Mouse (Mus musculus): Measurements from ENCODE around the gene Actr1a. TPM values are rescaled to one million over a fixed set of nuclear protein-coding genes. Genes with fewer than 3 reads are reported as not detected.
A peak's percentile ranks its signal among the peaks of the same experiment; 100 is the strongest.

The Actr1a gene
- polyA plus RNA-seq, 1 experiment from 2014 or later, result 149 TPM

DNA sequence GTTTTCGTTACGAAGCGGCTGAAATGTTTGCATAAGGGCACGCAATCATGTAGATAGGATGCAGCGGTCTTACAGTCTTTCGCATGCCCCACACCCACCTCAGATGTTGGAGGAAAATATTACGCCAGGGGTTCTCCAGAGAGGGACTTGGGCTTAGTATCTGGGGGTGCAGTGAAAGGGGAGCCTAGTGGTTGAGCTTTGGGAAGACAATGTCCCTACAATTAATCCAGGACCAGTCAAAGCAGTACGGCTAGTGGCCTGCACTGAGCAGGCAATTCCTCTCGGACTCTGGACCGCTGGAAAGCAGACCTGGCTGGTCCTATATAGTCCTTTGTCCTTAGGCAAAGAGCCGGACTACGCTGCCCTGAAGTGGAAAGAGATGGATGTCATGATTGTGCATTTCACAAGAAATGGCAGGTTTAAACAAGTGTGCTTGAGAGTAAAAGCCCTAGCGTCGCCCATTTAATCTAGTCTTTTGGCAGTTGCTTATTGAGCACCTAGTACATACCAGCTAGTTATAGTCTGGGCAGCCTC is 68.0 kb downstream of the Actr1a start:
- H3K4me3 ChIP-seq (ENCODE audit: low read depth, low read length), result peak overlapping the region; percentile 74
- H3K4me2 ChIP-seq, result peak overlapping the region; percentile 100
- peaks cover 49% of the 10 kb centered on the region for H3K27me3 ChIP-seq (ENCODE audit: insufficient read depth, low read length)
- H3K27ac ChIP-seq (ENCODE audit: low read depth), result no peak overlapping the region; the same call in 1 of the 2 replicates
- ATAC-seq (ENCODE audit: insufficient read depth) (no peak), DNase-seq (no peak)
- 29% methylated on average over 14 of the region's 14 CpGs for WGBS
- TF ChIP-seq CTCF (IDR thresholded peaks at IDR 0.05; ENCODE audit: low read depth), result no peak
- H3K4me1 ChIP-seq (ENCODE audit: insufficient read depth), result peaks cover 17% of the 10 kb centered on the region
- peak overlapping the region; percentile 62; the same call in 1 of the 2 replicates for H3K9ac ChIP-seq
- H3K9me3 ChIP-seq (ENCODE audit: low read depth, low read length), result no peaks in the 10 kb centered on the region
- H3K36me3 ChIP-seq (ENCODE audit: insufficient read depth), result peaks cover 20% of the 10 kb centered on the region

MicroRNA genes within 50 kb of the gene (microRNA counts, 519-probe panel; counts per million panel counts)
- microRNA mmu-miR-146b, result 2,521 counts per million, percentile 45 among the panel's probes with 10 or more counts

Small RNA genes lying within 50 kb of the gene (microRNA-seq; reads per million reads assigned to microRNA genes)
- gene Mir146b (ENCODE audit: borderline number of aligned reads), result 0.71 reads per million

Other genes starting within 250 kb of the Actr1a start
- gene Pitx3, start 247.4 kb downstream of the Actr1a start, polyA plus RNA-seq (2014; fragmentation: Nextera tagmentation; extraction: Ambion mirVana), result 0.41 and 0.82 TPM in 2 replicates
- gene Gbf1, start 243.2 kb downstream of the Actr1a start, polyA plus RNA-seq (2014; fragmentation: Nextera tagmentation; extraction: Ambion mirVana), result 63.6 and 66.4 TPM in 2 replicates
- 7.7 TPM in 2 replicates for gene Nfkb2, start 91.4 kb downstream of the Actr1a start, polyA plus RNA-seq (2014; fragmentation: Nextera tagmentation; extraction: Ambion mirVana)
- 9.9 and 10.5 TPM in 2 replicates for gene Psd, start 68.6 kb downstream of the Actr1a start, polyA plus RNA-seq (2014; fragmentation: Nextera tagmentation; extraction: Ambion mirVana)
- 12.6 and 13.1 TPM in 2 replicates for gene Fbxl15, start 67.6 kb downstream of the Actr1a start, polyA plus RNA-seq (2014; fragmentation: Nextera tagmentation; extraction: Ambion mirVana)
- gene Cuedc2, start 57.0 kb downstream of the Actr1a start, polyA plus RNA-seq (2014; fragmentation: Nextera tagmentation; extraction: Ambion mirVana), result 132 and 145 TPM in 2 replicates
- gene Mfsd13a, start 54.6 kb downstream of the Actr1a start, polyA plus RNA-seq (2014; fragmentation: Nextera tagmentation; extraction: Ambion mirVana), result 9.9 and 11.6 TPM in 2 replicates
- 1.1 and 1.3 TPM in 2 replicates for gene 2310034G01Rik, start 45.4 kb downstream of the Actr1a start, polyA plus RNA-seq (2014; fragmentation: Nextera tagmentation; extraction: Ambion mirVana)
- gene Sufu, start 1.1 kb upstream of the Actr1a start, polyA plus RNA-seq (2014; fragmentation: Nextera tagmentation; extraction: Ambion mirVana), result 41.3 and 47.5 TPM in 2 replicates
- 28.3 and 31.0 TPM in 2 replicates for gene Trim8, start 106.0 kb upstream of the Actr1a start, polyA plus RNA-seq (2014; fragmentation: Nextera tagmentation; extraction: Ambion mirVana)
- gene Arl3, start 177.4 kb upstream of the Actr1a start, polyA plus RNA-seq (2014; fragmentation: Nextera tagmentation; extraction: Ambion mirVana), result 78.6 and 85.4 TPM in 2 replicates
- gene Sfxn2, start 177.6 kb upstream of the Actr1a start, polyA plus RNA-seq (2014; fragmentation: Nextera tagmentation; extraction: Ambion mirVana), result 22.2 and 24.9 TPM in 2 replicates
- gene Wbp1l, start 203.3 kb upstream of the Actr1a start, polyA plus RNA-seq (2014; fragmentation: Nextera tagmentation; extraction: Ambion mirVana), result 40.8 and 43.1 TPM in 2 replicates